Mouse (Mus musculus) testis, postnatal 10 days (tissue): ENCODE measurements at regions not wholly inside any gene's neighbourhood (a gene's known extent, or its start where the extent isn't known, plus 50 kb on each side); places are given as distances from the start of the nearest gene placed in this dataset.
"Not testable (repeated sequence)": the region's sequence is repeated elsewhere in the genome, so short reads cannot be mapped to it uniquely, and the experiment has no call there.

Source experiments
- DNase-seq: peaks from one replicate; pipeline ENCODE4 v3.0.0; 2021; ENCODE audit warnings: low spot score

GRCm38 (mm10) chr3:78564926-78565325 lies 721.4 kb downstream of the Rapgef2 start:
- DNase-seq, result not testable (repeated sequence)
